Mouse (Mus musculus) layer of hippocampus, adult 11-12 months (tissue): ENCODE data around the gene Trpt1.

ENCODE experiments used
- DNase-seq: peaks from one replicate; pipeline ENCODE4 v3.0.0; 2022; ENCODE audit warnings: low spot score

Trpt1 gene

GRCm38 (mm10) chr19:6996006-6996405 lies at the start of gene Trpt1, which contains the start of gene Nudt22:
Gene Trpt1, plus strand, starts transcription at chr19:6996131.
Gene Nudt22, minus strand, starts transcription at chr19:6996117.
- peak; percentile 83 for DNase-seq

GRCm38 (mm10) chr19:6947742-6948141 lies 48.2 kb upstream of the Trpt1 start:
- no peak for DNase-seq

DNA sequence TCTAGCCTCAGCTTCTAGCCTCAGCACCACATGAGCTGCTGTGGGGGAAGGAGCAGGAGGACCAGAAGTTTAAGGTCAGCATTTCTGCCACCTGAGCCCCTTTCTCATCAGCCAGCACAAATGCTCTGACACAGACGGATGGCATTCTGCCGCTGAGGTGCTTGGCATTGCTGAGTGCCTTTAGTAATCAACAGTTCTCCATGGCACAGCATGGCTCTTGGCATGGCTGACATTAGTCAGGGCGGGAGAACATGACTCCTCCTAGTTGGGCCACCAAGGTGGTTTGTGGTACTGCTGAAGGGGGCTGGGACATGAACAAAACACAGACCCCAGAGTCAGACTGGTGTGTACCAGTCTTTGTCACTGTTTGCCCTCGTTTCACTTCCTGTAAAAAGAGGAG lies 47.7 kb upstream of the Trpt1 start:
- DNase-seq = no peak

DNA sequence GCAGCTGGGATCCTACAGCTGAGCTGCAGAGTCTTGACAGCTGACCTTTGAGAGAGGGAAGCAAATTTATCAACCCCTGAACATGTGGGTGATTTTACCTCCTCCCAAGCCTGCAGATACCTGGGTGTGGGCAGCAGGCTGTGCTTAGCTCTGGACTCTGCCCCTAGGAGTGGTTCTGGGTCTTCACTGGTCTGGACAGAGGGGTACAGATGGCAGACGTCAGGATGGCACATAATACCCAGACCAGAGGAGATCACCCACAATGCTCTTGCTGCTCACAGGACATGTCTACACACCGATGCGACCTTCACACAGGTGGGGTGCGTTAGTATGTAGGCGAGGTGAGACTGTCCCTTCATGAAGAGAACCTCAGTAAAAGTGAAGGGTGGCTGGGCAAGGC lies 46.4 kb upstream of the Trpt1 start:
- DNase-seq = no peak

DNA sequence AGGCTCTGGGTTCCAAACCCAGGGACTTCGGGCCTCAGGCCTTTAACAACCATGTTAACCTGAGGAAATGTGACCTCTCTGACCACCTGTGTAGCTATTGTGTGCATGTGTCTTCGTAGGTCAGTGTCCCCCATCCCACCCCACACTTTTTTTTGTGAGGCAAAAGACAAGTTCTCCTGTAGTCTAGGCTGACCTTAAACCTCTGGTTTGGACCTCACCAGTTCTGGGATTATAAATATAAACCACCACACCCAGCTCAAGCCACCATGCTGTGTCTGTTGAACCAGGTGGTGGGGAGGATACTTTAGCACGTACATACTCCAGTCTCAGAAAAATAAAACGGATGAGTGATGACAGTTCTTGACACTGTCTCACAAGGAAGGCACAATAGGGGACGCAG lies 46.0 kb upstream of the Trpt1 start:
- no peak for DNase-seq

DNA sequence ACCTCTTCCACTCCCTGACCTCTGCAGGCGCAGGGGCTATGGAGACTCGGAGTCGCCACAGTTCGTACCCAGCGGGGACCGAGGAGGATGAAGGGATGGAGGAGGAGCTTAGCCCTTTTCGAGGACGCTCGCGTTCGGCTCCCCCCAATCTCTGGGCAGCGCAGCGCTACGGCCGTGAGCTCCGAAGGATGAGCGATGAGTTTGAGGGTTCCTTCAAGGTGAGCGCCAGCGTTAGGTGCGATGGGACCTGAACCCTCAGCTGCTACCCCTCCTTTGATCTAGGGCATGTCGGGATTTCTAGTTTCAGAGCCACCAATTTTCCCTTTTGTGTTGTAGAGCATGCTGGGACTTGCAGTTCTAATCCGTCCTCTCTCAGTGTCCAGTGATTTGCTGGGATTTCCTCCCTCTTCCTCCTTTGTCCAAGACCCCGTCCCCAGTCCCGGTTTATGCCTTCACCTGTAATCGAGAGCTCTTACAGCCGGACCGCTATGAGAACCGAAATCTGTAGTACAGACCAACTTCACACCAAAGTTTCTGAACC lies 45.2 kb upstream of the Trpt1 start:
- DNase-seq = peak; percentile 57

DNA sequence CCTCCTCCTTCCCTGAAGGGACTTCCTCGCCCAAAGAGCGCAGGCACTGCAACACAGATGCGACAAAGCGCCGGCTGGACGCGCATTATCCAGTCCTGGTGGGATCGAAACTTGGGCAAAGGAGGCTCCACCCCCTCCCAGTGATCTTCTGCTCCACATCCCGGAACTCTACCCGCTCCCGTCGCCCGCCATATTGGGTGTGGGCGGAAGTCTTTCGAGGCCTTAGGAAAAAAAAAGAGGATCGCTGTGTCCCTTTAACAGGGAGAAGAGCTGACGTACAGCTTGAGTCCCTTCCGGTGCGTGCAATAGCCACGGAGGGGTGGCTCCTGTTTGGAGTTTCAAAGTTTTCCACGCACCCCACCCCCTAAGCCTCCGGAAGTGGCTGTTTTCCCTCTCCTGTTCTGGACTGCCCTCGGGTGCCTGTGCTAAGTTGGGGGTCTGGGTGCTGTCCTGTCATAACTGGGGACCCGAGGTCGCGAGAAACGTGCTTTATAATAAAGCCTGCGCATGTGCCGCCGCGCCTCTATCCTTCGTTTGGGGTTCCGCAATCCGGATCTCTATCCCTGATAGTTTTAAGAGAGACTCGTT lies 44.5 kb upstream of the Trpt1 start:
- peak; percentile 95 for DNase-seq

GRCm38 (mm10) chr19:6951994-6952711 lies 43.8 kb upstream of the Trpt1 start:
- DNase-seq = peak; percentile 76

DNA sequence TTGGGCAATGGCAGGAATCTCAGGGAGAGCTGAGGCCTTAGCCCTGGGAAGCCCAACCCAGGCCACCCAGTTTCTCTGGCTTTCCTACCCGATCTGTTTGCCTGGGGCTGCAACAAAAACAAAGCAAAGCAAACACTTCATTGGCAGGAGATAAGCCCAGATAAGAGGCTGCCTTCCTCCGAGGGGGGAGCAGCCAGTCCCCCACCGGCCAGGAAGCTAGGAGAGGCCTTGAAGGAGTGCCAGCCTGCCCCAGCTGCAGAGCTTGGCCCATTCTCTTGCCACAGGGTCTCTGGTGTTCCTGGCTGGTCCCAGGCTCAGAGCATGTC lies 43.3 kb upstream of the Trpt1 start:
- DNase-seq = no peak

- DNase-seq = no peak
These were observed 41.9 kb upstream of the Trpt1 start for GRCm38 (mm10) chr19:6954046-6954445.

- no peak for DNase-seq
These were observed 40.5 kb upstream of the Trpt1 start for GRCm38 (mm10) chr19:6955424-6955823.

DNA sequence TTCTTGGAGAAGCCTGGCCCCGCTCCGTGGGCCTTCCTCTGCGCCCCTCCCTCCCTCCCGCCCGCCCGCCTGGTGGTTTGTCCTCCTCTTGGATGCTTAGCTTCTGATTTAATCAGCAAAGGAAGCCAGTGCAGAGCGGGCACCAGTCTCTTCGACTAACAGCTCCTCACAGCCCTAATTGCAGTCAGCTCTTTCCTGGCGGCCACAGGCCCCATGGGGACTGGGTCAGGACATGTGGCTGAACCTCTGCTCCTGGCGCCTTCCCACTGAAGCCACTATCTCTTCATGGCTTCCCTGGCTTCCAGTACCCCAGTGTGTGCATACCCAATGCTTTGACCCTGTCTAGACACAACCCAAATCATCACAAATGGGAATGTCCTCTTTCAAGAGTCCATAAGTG lies 39.5 kb upstream of the Trpt1 start:
- no peak for DNase-seq

DNA sequence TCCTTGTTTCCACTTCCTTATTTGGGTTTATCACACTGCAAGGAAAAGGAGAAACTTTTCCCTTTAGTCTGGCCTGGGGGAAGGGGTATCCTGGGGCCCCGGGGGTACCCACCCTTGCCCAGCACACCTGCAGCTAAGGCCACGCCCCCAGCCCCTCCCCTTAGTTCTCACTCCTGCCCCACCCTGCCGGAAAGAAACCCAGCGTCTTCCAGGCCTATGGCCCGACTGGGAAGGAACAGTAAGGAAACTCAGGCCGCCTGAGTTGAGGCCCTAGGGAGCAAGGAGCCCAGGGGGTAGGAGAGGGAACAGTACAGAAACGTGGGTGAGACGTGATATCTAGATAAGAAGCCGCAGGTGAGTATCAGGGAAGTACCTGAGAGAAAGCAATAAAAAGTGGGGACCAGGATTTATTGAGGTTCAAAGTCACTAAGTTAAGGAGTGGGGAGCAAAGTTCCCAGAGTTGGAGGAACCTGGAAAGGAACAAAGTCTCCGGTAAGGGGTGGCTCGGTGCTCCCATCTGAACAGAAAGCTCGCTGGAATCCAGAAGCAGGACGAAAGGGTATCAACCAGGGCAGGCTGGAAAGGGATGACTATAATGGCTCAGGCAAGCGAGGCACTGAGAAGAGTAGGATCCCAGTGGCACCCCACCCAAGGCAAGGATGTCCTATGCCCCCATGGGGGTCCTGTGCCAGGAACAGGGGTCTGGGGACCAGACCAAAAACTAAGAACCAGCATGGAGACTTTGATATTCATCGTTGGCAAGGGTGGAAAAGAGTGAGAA lies 27.2 kb upstream of the Trpt1 start:
- DNase-seq = no peak

- no peak for DNase-seq
These were observed 26.7 kb upstream of the Trpt1 start for GRCm38 (mm10) chr19:6969291-6969664.

- no peak for DNase-seq
These were observed 26.1 kb upstream of the Trpt1 start for GRCm38 (mm10) chr19:6969665-6970381.

GRCm38 (mm10) chr19:6970460-6971085 lies 25.4 kb upstream of the Trpt1 start:
- no peak for DNase-seq

DNA sequence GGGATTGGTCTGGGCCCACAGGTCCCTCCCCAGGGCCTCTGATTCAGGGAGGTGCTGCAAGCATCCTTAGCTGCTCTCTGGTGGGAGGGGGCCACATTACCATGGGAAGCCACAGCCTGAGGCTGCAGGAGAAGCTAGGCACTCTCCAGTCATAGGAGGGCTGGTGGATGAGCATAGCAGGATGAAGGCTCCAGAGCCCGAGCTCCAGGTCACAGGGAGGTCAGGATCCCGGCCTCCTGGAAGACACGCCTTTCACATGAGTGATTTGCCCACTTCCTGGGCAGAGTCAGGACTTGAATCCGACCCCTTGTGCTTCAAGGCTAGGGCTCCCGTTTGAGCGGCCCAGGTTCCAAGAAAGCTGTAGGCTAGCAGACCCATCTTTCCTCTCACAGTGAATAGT lies 24.3 kb upstream of the Trpt1 start:
- DNase-seq = peak; percentile 5

- no peak for DNase-seq
These were observed 23.5 kb upstream of the Trpt1 start for GRCm38 (mm10) chr19:6972247-6972917.

GRCm38 (mm10) chr19:6973581-6974190 lies 22.2 kb upstream of the Trpt1 start:
- DNase-seq = no peak

- DNase-seq = peak; percentile 75
These were observed 21.4 kb upstream of the Trpt1 start, which contains the start of gene Ppp1r14b for GRCm38 (mm10) chr19:6974211-6975205. Gene Ppp1r14b, plus strand, starts transcription at chr19:6974968.
